Mouse (Mus musculus) kidney, adult 2 months (tissue): Measurements from ENCODE around the gene Grin2b. TPM values are rescaled to one million over a fixed set of nuclear protein-coding genes. Genes with fewer than 3 reads are reported as not detected.

Source experiments
- DNase-seq: peaks from one replicate; pipeline ENCODE4 v3.0.0; 2021
- H3K27ac ChIP-seq: fragments of 200-500 bp; 2 replicates; pipeline ENCODE4 v1.5.1; 2012; ENCODE audit warnings: low read depth, low read length, control low read depth, inconsistent platforms; ENCODE audit not compliant: insufficient read depth
- H3K27me3 ChIP-seq: fragments of 200-500 bp; replicated peaks from 2 replicates; pipeline ENCODE4 v1.6.1; 2012; ENCODE audit warnings: mild to moderate bottlenecking, moderate library complexity, low read length, inconsistent platforms; ENCODE audit not compliant: control insufficient read depth, insufficient read depth
- H3K36me3 ChIP-seq: fragments of 200-500 bp; 2 replicates; pipeline ENCODE4 v1.6.1; 2012; ENCODE audit warnings: mild to moderate bottlenecking, moderate library complexity, low read length, inconsistent platforms; ENCODE audit not compliant: control insufficient read depth, insufficient read depth
- H3K4me1 ChIP-seq: fragments of 200-500 bp; 2 replicates; pipeline ENCODE4 v1.6.1; 2011; ENCODE audit warnings: low read length; ENCODE audit not compliant: control insufficient read depth, insufficient read depth
- H3K4me3 ChIP-seq: fragments of 200-500 bp; 2 replicates; pipeline ENCODE4 v1.5.1; 2011; ENCODE audit warnings: mild to moderate bottlenecking, low read depth, low read length, control low read depth; ENCODE audit not compliant: insufficient read depth
- CTCF ChIP-seq: fragments of 200-500 bp; conservative IDR thresholded peaks from 2 replicates; pipeline ENCODE4 v1.5.1; 2011; ENCODE audit warnings: low read depth, mild to moderate bottlenecking, control low read depth, low read length, moderate library complexity, mixed read lengths; ENCODE audit not compliant: insufficient read depth, insufficient read length
- POLR2A ChIP-seq: fragments of 200-500 bp; IDR thresholded peaks from one replicate; pipeline ENCODE4 v1.6.1; 2011; ENCODE audit warnings: low read depth, low read length, control low read depth
- WGBS: fragments of 180-500 bp; shearing (Covaris S2); methylation state at CpG from one replicate; pipeline ENCODE4 v1.1.7; 2018; 5-methylcytosine and 5-hydroxymethylcytosine counted together
- polyA plus RNA-seq: library from polyadenylated mRNA; depleted of rRNA; stranded (reverse); fragments of >200 nt; gene quantifications from 2 replicates; pipeline ENCODE4 v1.2.3, GENCODE M21; 2012

Grin2b gene
- polyA plus RNA-seq, 1 experiment, result not detected

DNA sequence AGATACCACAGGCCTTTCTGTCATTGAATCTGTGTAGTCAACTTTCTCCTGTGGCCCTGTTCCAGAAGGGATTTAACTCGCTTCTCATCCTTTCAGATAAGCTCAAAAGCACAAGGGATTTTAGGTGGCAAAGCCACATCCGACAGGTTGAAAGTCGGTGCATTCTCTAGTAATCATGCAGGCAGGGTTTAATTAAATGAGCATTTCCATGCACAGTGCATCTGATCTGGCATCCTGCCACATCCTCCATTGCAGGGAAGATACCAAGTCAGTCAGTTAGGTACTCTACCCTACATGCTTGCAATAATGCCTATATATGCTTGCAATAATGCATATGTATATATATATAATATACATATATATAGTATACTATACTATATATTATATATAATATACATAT lies 64.8 kb downstream of the Grin2b start:
- 76% methylated on average over 3 of the region's 3 CpGs for WGBS
- DNase-seq, result no peak
- Histone ChIP-seq H3K36me3 (no peaks in the 10 kb centered on the region), H3K4me3 (no peak overlapping the region), H3K27me3 (no peaks in the 10 kb centered on the region; the same call in 1 of the 2 replicates), H3K4me1 (no peaks in the 10 kb centered on the region), H3K27ac (no peak overlapping the region)
- TF ChIP-seq POLR2A (no peak), CTCF (no peak)

DNA sequence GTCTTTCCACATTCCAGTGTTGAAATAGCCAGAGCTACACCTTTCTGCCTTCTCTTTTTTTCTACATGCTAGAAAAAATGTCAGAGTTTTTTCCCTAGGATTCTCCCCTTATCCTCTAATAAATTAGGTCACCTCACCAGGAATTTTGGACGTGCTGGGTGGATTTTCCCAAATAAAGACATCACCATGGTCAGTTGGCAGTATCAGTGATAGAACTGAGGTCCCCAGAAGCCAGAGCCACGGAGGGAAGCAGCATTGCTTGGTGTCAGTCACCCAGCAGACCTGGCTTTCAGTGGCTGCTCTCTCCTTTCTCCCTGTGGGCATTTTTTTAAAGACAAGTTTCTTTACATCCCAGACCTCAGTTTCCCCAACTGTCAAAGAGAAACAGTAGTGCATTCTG lies 68.1 kb downstream of the Grin2b start:
- no peaks in the 10 kb centered on the region; the same call in 1 of the 2 replicates for H3K27me3 ChIP-seq
- WGBS, result 58% methylated on average over 2 of the region's 2 CpGs
- no peak for DNase-seq

DNA sequence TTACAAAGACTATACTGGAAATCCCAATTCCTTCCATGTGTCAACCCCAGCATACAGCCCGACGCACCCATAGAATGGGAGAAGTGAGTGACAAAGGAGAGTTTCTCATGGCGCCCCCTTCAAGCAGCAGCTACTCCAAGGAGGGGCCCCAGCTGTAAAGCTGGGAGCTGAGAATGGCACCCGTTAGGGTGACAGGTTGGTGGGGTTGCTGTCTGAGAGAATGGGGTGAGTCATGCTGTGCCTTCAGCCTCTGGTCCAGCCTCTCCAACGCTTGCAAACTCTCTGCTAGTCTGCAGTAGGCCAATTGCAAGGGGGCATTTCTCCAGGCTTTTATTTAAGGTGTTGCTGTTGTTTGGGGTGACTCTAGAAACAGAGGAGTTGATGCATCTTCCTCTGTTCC lies 73.1 kb downstream of the Grin2b start:
- no peak overlapping the region for H3K27ac ChIP-seq
- no peaks in the 10 kb centered on the region for H3K36me3 ChIP-seq
- no peak for DNase-seq
- no peak overlapping the region for H3K4me3 ChIP-seq
- 89% methylated on average over 5 of the region's 5 CpGs for WGBS
- H3K27me3 ChIP-seq, result no peaks in the 10 kb centered on the region
- H3K4me1 ChIP-seq, result no peaks in the 10 kb centered on the region
- TF ChIP-seq CTCF, result no peak
- TF ChIP-seq POLR2A, result no peak

More for the DNA sequence above, 68.1 kb downstream of the Grin2b start:
- Histone ChIP-seq H3K27ac (no peak overlapping the region), H3K4me3 (no peak overlapping the region), H3K4me1 (no peaks in the 10 kb centered on the region), H3K36me3 (no peaks in the 10 kb centered on the region)
- TF ChIP-seq CTCF (no peak), POLR2A (no peak)

- no peaks in the 10 kb centered on the region for H3K27me3 ChIP-seq
- TF ChIP-seq CTCF (peak; percentile 63), POLR2A (no peak)
- no peak overlapping the region for H3K4me3 ChIP-seq
- 21% methylated on average over 1 of the region's 1 CpGs for WGBS
- DNase-seq, result no peak
- no peaks in the 10 kb centered on the region for H3K36me3 ChIP-seq
- no peak overlapping the region for H3K27ac ChIP-seq
- no peaks in the 10 kb centered on the region for H3K4me1 ChIP-seq
Measured at GRCm38 (mm10) chr6:136096269-136096668, 77.0 kb downstream of the Grin2b start.

GRCm38 (mm10) chr6:136079991-136080734 lies 93.1 kb downstream of the Grin2b start:
- no peak for DNase-seq
- no peak overlapping the region for H3K27ac ChIP-seq
- H3K4me1 ChIP-seq, result no peaks in the 10 kb centered on the region
- no peaks in the 10 kb centered on the region for H3K27me3 ChIP-seq
- TF ChIP-seq POLR2A, result no peak
- 56% methylated on average over 17 of the region's 17 CpGs for WGBS
- no peak overlapping the region for H3K4me3 ChIP-seq
- H3K36me3 ChIP-seq, result no peaks in the 10 kb centered on the region

- H3K27ac ChIP-seq, result no peak overlapping the region
- H3K36me3 ChIP-seq, result no peaks in the 10 kb centered on the region
- 86% methylated on average over 13 of the region's 13 CpGs for WGBS
- no peak for TF ChIP-seq CTCF
- no peak for TF ChIP-seq POLR2A
- no peak overlapping the region for H3K4me3 ChIP-seq
- H3K4me1 ChIP-seq, result no peaks in the 10 kb centered on the region
- H3K27me3 ChIP-seq, result no peaks in the 10 kb centered on the region; the same call in 1 of the 2 replicates
- no peak for DNase-seq
Measured at GRCm38 (mm10) chr6:136072326-136073054, 100.8 kb downstream of the Grin2b start.

GRCm38 (mm10) chr6:136070101-136070500 lies 103.2 kb downstream of the Grin2b start:
- no peaks in the 10 kb centered on the region for H3K4me1 ChIP-seq
- DNase-seq, result no peak
- H3K27me3 ChIP-seq, result no peaks in the 10 kb centered on the region; the same call in 1 of the 2 replicates
- no peak overlapping the region for H3K27ac ChIP-seq
- 82% methylated on average over 7 of the region's 7 CpGs for WGBS
- no peak overlapping the region for H3K4me3 ChIP-seq
- no peaks in the 10 kb centered on the region for H3K36me3 ChIP-seq
- no peak for TF ChIP-seq CTCF
- TF ChIP-seq POLR2A, result no peak
